Mouse (Mus musculus) heart, adult 11 months (tissue): ENCODE measurements at regions not wholly inside any gene's neighbourhood (a gene's known extent, or its start where the extent isn't known, plus 50 kb on each side); places are given as distances from the start of the nearest gene placed in this dataset.
"Not testable (repeated sequence)": the region's sequence is repeated elsewhere in the genome, so short reads cannot be mapped to it uniquely, and the experiment has no call there.

ENCODE experiments used
- DNase-seq: peaks from one replicate; pipeline ENCODE4 v3.0.0; 2022

DNA sequence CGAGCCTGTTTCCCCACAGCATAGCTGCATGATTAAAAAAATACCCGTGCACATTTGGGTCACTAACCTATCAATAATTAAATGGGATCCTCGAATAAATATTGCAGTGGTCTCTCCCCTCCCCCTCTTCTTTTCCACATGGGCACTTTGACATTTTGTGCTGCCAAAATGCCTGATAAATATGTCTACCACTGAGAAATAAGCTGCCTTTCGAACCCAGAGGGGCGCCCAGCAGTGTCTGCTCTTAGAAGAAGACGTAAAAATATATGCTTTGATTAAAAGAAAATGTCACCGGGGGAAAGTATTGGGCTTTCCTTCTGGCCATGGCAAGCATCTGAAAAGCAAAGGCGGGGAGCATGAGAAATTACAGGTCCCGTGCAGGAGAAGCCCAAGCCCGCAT is 152.6 kb upstream of the Frmd4a start:
- no peak for DNase-seq

DNA sequence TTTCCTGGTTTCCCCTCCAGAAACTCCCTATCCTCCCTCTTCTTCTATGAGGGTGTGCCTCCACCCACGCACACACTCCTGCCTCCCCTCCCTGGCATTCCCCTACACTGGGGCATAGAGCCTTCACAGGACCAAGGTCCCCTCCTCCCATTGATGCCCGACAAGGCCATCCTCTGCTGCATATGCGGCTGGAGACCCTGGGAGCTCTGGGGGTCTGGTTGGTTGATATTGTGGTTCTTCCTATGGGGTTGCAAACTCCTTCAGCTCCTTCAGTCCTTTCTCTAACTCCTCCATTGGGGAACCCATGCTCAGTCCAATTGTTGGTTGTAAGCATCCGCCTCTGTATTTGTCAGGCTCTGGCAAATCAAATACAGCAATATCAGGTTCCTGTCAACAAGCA is 150.8 kb upstream of the Frmd4a start:
- DNase-seq, result peak; percentile 54

DNA sequence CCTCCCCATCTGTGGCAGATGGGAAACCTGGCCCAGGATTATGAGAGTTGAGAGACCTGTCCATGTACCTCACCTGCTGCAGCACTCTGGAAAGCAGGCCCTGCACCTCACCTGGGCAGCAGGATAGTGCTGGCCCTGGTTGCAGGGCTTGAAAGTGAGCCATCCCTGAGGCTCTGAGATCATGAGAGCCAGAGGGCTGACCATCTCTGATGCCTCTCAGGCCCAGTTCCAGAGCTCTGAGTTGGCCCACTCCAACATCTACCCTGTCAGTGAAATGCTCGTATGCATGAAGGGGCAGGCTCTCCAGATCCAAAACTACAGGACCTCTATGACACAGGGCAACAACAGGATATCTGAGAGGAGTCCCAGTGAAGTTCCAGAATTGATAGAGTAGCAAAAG is 147.8 kb upstream of the Frmd4a start:
- peak; percentile 64 for DNase-seq

DNA sequence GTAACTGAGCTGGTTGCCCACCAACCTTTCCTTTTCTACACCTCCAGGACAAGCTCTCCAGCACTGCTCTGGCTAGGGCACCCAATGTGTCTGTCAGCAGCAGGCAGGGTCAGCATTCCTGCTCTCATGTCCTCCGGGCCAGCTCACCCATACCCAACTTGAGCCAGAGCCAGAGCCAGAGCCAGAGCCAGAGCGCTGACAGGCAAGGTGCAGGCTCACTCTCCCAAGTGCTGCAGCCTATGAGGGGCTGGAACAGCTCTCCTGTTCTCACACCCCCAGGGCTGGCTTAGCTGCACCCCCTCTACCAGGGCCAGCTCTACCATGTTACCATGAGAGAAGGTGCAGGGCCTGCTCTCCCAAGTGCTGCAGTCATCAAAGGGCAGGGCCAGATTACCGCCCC is 145.8 kb upstream of the Frmd4a start:
- peak; percentile 92 for DNase-seq

DNA sequence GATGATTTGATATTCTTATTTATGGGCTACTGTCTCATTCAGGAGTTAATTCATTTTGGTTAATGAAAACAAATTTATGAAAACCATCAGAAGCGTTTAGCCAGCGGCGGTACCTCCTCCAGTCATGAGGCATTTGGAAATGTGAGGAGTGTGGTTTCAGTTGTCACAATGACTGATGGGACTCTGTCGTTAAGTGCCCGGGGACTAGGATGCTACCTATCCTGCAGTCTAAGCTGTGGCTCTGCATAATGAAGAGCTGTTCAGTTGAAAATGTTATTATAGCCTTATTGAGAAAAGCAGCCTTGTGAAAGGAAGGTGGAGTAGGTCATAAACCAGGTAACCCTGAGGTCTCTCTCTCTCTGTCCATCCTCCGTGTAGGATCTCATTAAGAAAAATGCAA is 130.5 kb upstream of the Frmd4a start:
- no peak for DNase-seq

DNA sequence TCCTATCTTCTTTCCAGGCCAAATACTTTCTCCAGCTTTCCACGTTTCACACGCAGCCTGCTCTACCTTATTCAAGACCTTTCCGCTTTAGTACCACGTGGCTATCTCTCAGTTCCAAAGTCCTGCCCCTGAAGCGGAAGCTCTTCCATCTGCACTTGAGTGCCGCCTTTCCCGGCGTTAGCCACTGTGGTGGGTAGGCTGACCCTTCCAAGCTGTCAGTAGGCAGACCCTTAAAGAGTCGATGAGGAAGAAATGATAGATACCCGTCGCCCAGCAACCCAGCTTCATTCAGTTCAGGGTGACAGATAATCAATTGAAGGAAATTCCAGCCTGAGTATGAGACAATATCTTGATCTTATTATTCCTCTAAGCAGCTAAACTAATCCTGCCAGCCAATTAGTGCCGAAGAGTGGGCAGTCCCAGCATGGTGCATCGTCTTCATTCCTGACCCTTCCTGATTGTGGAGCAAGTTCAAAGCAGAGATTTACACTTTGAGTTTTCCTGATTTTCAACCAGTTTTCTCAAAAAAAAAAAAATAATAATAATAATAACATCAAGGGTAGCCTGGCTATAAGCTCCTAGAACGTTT is 129.6 kb upstream of the Frmd4a start:
- no peak for DNase-seq

DNA sequence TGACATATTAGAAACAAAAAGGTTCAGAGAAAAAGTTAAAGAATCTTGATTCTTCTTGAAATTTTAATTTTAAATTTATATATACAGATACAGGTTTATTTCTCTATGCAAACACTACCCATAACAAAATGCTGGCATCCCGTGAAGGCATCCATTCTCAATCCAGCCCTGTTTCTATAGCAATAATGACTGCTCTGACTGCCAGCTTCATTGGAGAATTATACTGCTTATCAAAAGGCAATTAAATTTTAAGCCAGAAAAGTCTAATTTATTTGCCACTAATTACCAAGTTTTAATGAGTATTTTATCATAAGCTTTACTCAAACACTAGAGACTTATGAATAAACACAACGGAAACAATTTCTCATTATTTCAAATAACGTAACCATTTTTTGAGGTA is 128.1 kb upstream of the Frmd4a start:
- DNase-seq, result no peak

DNA sequence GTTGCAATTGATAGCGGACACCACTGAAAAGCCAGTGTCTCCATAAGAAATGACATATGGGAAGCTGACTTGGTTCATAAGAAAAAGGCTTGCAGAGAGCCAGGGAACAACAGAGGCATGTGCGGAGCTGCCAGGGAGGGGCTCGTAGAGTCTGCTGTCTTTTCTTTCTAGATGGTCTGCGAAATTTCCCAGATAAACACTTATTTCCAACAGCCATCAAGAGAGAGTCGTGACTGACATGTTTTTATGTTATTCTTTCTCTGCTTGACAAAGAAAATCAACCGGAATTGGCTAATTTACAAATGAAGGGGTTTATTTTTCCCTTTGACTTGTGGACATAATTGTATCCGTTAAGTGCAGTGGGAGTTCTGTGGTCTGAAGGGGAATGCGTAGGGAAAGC is 127.1 kb upstream of the Frmd4a start:
- DNase-seq, result no peak

DNA sequence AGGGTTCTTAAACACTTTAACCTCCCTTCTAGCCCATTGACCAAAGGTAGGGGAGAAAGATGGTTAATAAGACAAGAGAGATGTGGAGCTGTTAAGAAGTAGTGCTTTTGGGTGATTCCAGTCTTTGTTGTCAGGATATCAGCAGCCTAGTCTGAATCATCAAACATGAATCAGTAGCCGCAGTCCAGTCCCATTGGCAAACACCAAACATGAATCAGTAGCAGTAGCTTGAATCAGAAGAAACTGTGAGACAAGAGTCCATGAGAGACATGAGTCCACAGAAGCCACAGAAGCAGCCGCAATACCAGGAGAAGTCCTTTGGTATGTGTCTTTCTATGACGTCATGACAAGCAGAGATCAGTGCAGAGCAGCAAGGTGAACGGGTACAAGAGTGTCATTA is 110.5 kb upstream of the Frmd4a start:
- no peak for DNase-seq

DNA sequence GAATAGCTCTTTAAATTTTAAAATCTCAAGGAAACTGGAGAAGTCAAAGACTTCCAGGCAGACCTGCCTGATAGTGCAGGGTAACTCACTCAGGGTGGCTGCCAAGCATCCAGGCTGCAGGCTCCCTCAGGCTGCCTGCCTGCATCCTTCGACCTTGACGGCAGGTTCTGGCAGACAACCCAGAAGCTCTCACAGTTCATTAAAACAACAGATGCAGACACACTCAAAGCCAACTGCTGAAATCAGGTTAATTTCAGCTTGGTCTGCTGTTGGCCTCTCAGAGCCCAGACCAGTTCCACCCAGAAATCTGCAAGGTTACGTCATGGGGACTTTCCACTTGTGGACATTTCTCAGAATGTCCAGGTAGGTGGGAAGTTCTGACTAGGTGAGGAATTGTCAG is 109.3 kb upstream of the Frmd4a start:
- no peak for DNase-seq

DNA sequence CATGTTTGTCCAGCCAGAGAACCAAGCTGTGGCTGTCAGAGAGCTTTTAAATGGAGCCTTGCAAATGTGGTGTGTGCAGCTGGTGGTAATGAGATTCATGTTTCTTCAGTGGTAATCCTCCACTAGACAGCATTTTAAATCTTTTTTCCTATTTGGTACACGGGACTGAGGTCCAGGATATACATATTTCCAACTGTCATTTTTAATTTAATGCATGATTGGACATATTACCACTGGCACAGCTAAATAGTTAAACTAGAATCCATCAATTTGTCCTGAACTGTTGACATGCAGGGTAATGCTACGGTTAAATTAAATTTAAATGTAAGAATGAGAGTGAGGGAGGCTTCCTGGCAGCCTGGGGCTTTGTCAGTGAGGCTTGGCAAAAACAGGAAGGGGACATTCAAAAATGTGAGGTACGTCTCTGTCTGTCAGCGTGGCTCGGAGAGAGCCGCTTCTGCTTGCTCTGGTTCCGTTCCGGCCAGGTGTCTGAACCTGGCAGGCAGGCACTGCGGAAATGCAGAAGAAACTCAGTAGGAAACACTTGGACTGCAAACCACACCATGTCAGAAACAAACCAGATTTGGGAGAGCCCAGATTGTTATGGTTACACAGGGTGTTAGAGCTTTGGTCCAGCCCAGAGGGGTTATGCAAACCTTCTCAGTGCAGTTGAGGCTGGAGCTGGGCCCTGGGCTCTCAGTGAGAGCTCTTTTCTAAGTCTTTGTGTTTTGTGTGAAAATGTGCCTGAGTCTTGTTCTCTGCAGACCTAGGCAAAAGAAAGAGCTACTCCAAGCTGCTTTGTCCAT is 107.2 kb upstream of the Frmd4a start:
- no peak for DNase-seq

DNA sequence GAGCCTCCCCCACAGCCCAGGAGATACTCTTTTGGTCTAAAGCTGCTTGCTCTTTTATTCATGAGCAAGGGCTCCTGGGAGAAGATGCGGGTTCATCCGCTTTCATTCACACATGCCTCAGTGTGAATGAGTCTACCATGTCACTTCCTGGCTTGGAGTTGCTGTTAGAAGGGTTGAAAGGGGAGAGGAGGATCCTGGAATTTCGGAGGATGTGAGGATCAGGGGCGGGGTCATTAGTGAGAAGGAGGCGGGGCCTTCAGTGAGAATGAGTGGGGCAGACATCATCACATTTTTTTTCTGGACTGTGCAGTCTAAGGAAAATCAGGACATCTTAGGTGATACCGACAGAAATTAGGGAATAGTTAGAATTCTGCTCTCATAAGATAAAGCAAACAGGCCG is 102.4 kb upstream of the Frmd4a start:
- no peak for DNase-seq

DNA sequence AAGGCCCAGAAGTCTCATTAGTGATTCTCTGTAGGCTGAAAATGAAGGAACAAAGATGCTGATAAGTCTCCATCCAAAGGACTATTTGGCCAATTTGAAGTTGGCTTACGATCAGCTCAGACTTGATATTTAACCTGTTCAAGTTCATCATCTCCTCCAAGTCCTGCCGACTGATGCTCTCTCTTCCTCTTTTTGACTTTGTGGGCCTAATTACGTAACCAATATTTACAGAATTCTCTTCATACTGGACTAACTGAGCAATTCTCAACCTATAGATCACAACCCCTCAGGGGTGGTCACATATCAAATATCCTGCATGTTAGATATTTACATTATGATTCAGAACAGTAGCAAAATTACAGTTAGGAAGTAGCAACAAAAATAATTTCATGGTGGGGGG is 101.2 kb upstream of the Frmd4a start:
- DNase-seq, result no peak

DNA sequence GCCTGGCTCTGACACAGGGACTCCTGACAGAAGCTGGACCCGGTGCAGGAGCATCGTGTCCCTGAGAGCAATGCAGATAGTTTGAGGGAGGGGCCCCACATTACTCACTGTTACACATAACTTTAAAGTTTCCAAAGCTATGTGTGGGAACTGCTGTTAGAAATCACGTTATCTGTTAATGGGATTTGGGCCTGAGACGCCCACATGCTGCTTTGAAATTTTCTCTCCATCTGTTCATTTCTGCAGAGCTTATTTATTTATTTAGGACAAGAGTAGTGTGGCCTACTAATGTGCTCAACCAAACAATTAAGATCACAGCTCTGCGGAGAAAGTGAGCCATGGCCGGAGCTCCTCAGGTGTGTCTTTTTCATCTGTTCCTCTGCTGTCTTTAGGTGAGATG is 99.4 kb upstream of the Frmd4a start:
- DNase-seq, result no peak

DNA sequence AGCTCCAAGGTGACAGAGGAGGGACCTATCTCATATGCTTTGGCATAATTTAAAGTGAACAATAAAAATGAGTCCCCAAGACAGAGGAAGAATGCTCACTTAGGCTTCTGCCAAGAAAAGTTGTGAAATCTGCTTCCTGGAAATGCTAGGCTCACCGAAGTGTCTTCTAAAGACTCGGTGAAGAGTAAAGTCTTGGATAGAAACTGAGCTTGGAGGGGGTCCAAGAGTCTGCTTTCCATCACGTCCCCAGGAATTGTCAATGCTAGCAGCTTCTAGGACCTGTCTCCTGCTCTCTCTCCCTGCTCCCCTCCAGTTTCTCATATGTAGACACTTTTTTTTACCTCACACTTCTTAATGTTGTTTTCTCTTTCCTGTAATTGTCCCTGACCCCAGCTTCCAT is 97.6 kb upstream of the Frmd4a start:
- DNase-seq, result no peak

DNA sequence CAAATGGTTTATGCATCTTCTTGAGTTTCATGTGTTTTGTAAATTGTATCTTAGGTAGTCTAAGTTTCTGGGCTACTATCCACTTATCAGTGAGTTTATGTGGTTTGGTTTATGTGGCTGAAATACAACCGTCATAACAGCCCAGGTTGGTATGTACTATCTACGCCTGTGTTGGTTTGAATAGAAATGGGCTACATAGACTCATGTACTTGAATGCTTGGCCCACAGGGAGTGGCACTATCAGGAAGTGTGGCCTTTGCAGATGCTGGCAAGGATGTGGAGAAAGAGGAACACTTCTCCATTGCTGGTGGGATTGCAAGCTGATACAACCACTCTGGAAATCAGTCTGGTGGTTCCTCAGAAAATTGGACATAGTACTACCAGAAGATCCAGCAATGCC is 96.4 kb upstream of the Frmd4a start:
- not testable (repeated sequence) for DNase-seq

DNA sequence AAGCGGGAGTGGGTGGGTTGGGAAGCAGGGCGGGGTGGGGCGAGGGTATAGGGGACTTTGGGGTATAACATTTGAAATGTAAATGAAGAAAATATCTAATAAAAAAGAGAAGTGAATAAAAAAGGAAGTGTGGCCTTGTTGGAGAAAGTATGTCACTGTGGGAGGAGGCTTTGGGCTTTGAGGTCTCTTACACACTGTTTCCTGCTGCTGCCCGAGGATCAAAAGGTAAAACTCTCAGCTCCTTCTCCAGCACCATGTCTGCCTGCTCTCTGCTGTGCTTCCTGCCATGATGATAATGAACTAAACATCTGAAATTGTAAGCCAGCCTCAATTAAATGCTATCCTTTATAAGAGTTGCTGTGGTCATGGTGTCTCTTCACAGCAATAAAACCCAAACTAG is 94.8 kb upstream of the Frmd4a start:
- DNase-seq, result no peak

DNA sequence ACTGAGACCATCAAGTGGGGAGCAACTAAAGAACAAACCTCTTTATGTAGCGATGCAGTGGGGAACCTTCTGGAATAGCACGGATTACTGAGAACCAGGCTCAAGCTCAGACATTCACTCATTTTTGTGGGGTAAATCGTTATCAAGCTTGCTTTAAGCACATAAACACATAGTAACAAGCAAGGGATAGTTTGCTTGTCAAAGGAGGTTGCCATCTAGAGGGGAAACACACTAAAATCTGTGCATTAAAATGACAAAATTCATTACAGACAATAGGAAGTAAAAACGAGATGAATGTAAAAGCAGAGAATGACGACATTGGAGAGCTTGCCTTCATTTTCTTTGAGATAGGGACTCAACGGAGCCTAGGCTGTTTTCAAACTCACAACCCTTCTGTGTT is 92.8 kb upstream of the Frmd4a start:
- no peak for DNase-seq

DNA sequence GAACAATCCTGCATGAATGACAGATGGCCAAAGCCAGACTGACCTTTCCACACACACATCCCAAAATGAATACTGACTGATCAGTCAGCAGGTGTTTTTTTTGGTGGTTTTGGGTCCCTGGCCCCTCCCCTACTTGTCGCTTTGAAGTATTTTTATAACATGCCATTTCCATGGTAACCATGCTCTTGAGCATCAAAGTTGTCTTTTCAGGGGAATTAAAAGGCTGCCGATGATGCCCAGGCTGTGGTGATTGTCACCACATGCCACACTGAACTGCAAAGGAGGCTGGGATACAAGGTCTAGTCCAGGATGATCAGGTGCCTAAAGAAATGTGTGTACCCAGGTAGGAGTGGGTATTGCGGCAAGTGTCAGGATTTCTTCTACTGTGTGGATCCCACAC is 92.3 kb upstream of the Frmd4a start:
- no peak for DNase-seq

DNA sequence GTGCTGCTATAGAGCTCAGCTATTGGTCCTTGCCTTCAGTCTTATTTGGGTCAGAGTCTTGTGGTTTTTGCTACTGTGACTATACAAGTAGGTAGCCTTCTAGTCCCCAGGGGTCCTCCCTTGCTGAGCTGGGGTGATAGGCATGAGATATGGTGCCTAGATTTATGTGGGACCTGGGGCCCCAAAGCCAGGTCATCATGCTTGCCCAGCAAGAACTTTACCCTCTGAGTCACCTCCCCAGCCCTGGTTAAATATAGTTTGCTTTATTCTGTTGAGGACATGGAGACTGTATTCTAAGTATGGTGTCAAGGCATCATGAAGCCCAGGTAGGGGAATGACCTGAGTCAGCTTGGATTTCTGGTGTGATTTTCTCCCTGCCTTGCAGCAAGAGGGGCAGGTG is 91.4 kb upstream of the Frmd4a start:
- no peak for DNase-seq

DNA sequence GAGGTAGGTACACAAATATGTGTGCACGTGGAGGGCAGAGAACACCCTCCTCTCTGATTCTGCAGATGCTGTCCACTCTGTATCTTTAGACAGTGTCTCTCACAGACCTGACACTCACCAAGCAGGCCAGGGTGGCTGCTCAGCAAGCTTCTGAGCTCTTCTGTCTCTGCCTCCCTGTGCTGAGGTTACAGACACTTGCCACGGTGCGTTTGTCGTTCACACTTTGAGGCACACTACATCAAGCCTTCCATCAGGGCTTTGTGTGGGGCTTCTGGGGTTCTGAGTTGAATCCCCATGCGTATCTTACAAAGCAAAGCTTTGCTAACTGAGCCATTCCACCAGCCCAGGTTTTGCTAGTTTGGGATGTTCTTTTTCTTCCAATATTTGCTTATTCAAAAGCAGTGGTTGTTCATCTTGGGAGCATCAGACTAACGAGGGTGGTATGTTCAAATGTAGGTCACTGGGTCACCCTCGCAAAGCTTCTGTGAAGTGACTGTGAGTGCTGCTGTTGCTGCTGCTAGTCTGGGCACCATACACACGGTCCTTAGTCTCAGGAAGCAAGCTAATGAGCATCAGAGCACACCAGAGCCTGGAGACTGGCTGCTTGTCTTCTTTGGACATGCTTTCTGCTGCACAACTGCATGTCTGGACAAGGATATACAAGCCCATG is 90.2 kb upstream of the Frmd4a start:
- no peak for DNase-seq

DNA sequence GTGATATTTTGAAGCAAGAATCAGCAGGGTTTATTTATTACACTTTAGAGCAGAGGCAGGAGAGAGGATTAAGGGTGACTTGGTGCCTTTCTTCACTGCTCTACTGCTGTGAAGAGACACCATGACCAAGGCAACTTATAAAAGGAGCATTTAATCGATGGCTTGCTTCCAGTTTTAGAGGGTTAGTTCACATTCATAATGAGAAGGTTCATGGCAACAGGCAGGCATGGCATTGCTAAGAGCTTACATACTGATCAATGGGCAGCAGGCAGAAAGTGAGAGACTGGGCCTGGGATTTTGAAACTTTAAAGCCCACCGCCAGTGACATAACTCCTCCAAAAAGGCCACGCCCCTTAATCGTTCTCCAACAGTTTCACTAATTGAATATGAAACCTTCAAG is 89.7 kb upstream of the Frmd4a start:
- no peak for DNase-seq

DNA sequence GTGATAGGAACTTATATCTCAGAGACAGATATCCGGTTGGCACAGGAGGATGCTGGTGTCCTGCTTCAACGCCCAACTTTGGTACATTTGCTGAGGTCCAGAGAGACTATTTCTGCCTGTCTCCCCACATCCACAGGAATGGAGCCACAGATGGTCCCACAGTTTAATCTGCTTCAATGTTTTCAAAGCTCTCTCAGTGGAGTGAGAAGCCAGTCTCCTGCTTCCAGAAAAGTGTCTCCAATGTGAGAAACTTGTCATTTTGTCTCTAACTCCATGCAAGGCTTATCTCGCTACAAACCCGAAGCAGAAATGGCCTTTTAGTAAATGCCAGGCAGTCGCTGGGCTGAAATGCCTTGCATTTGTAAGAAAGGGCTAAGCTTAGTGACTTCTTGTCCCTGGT is 86.9 kb upstream of the Frmd4a start:
- DNase-seq, result peak; percentile 33

DNA sequence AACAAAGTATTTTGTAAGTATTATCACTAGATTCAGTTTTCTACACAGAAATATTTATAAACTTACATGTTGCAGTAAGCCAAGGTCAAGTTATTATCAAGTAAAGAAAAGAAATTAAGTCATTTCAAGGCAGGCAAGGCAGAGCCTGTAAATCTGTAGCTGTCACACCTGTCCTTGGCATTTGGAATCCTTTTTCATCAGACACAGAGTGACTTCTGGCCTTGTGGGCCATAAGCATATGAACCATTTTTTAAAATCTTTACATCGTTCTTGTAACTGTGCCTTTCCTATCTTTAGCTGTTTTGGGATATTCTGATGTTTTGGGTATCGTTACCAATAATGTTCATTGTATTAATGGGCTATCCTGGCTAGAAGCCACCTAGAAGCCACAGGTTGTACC is 76.7 kb upstream of the Frmd4a start:
- peak; percentile 58 for DNase-seq

DNA sequence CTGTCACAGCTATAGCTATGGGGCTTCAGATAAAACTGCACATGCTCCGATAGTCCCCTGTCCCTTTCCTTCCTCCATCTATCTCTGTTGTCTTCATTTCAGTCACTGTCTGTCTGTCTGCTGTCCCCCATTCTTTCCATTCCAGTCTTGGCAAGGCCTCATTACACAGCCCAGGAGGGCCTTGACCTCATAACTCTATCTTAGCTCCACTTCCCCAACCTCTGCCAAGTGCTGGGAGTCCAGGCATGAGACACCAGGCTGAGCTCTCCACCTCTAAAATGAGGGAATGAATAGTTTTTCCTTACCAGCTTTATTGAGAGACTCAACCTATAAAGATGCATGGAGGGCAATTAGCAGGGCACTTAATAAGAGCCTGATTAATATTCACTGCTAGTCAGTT is 76.0 kb upstream of the Frmd4a start:
- DNase-seq, result peak; percentile 54
